Mouse (Mus musculus) megakaryocyte-erythroid progenitor cell, adult 5-6 weeks (primary cell): ENCODE results near the gene Fzd10. TPM values are rescaled to one million over a fixed set of nuclear protein-coding genes. Genes with fewer than 3 reads are reported as not detected.

Experiments
- ATAC-seq: replicated peaks from 2 replicates; pipeline ENCODE4 v1.8.0; 2016; ENCODE audit warnings: mild to moderate bottlenecking, inconsistent platforms; ENCODE audit not compliant: severe bottlenecking, poor library complexity, low FRiP score, low TSS enrichment
- total RNA-seq, 2 experiments: library from RNA; stranded (forward) in 1 of 2; stranded (reverse) in 1 of 2; fragments of 200-1000, 215-1000 nt in 1 of 2; fragments of >200 nt in 1 of 2; fragmentation: Nextera tagmentation in 1 of 2; gene quantifications; 2 replicates each; pipeline ENCODE4 v1.2.3; 2014 to 2017

Gene Fzd10
- total RNA-seq (2014; fragmentation: Nextera tagmentation): not detected in 2 replicates
- total RNA-seq (2017): not detected in 2 replicates

DNA sequence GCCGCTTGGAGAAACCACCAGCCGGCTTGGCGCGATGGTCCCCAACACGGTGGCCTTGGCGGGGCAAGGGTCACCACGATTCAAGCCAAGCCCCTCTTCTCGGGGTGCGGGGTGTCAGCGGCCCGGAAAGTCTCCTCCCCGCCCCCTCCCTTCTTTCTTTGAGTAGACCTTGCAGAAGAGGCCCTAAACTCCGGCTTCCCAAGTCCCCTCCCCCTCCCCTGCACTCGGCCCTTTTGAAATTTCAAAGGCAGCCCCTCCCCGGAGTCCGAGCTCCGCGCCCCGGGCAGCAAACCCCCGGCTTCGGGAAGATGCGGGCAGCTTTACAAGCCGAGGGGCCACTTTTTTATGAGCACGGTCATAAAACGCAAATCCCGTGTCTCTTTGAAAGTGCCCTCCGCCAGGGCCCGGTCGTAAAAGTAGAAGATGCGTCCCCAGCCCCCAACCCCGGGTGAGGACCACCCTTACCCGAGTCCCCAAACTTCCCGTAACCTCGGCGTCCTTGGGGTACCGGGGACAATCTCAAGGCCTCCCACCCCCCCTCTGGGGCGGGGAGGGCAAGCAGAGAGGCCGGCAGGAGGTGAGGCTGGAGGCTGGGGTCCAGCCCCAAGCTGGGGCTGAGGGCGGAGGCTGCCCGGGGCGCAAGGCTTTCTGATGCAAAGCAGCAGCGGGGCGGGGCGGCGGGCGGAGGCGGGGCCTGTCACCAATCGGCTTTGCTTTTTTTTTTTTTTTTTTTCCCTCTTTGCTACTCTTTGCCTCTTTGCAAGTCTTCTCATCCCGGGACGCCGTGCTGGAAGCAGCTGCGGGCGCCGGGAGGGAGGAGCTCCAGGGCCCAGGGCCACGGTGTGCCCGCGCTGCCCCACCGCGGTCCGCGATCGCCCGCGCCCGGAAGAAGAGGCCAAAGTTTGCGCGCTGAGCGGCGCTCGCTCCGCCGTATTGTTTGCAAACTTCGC, at the start of gene Fzd10:
Gene Fzd10 (plus strand): TSS at position 773 of the 950 bp plus-strand sequence.
- ATAC-seq: no peak

DNA sequence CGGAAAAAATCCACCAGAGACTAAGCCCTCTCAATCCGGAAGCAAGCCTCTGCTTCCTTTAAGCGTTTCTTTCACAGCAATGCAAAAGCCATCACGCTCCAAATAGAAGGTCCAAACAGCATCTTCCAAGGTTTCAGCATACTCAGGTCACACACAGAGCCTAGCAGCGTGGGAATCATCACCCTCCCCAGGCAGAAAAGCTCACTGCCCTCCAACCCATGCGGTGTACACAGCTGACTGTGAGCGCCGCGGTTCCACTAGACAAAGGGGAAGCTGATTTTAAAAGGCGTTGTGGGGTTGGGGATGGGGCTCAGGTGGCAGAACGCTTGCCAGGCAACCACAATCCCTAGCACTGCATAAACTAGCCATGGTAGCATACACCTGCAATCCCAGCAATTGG, 49.2 kb upstream of the Fzd10 start:
- no peak for ATAC-seq

DNA sequence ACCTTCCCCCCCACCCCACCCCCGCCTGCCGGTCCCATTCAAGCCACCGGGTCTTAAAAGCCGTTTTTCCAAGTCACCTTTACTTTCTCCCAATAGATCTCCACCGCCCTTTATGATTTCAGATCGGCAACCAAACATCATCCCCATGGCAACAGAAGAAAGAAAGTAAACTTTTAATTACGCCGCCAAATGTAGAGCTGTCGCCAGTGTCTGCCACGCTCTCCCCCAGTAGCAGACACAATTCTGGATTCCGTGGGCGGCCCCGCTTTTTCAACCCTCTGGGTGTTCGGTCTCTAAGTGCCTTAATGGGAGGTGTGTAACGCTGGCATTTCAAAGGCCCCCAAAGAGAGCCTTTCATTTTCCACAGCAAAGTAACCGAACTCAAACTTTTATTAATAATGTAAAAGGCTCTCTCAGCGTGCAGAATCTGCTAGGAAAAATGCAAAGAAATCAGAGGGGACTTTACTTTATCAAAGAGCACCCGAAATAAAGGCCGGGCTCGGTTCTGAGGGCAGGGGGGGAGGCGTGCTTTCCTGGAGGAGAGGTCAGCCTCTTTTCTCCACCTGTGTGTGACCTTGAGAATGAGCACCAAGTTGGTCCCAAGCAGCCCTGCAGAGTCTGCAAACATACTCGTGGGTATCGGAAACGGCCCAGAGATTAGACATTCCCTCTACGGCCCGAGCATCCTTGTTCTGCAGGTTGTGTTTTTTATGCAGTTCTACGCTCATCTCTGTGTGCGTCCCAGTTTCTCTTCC, 48.3 kb upstream of the Fzd10 start:
- no peak for ATAC-seq

DNA sequence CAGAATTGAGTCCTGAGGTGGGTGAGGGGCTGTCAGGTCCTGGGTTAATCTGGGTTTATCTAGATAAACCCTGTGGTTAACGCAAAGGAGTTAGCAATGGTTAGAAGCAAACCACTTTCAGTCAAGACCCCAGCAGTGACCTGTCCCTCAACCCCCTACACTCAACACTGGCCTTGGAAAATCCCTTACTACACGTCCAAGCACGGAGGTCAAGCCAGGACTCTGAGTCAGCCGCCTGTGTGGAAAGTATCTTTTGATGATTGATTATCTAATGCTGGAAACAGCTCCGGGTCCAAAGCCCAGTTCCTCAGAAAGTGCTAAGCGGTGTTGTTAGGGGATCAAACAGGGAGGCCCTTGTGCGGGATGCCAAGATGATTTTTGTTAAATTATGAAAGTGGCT, 42.5 kb upstream of the Fzd10 start:
- ATAC-seq: no peak

DNA sequence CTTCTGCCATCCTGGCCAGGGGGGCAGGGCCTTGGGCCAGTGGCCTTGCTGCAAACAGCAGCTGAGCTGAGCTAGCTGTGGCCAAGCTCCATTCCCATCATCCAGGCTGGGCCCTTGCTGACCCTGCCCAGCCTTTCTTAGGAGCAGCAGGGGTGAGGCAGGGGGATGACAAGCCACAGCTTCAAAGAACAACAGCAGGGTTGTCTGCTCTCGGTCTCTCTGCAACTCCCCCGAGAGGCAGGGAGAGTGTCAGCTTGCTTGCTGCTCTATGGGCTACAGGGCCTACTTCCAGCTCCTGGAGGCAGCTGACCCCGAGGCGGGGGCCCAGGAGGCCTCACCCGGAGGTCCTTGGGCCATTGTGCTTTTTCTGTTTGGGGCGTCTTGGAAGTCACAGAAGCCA, 33.3 kb upstream of the Fzd10 start:
- ATAC-seq: no peak

DNA sequence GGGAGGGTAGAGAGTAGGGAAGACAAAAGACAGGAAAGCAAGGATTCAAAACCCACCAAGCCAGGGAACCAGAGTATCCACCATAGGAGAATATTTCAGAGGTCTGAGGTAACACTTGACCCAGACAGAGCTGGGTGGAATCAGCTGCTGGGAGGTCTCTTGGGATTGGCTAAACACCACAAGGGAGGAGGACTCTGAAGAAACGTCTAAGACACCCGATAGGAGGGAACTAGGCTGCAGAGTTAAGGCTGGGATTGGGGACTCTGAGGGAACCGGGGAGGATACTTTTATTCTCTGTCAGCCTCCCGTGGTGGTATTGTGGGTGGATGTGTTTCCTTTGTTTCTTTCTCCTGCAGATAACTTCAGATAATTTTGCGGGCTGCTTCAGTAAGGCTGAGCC, 31.7 kb upstream of the Fzd10 start:
- ATAC-seq: no peak

DNA sequence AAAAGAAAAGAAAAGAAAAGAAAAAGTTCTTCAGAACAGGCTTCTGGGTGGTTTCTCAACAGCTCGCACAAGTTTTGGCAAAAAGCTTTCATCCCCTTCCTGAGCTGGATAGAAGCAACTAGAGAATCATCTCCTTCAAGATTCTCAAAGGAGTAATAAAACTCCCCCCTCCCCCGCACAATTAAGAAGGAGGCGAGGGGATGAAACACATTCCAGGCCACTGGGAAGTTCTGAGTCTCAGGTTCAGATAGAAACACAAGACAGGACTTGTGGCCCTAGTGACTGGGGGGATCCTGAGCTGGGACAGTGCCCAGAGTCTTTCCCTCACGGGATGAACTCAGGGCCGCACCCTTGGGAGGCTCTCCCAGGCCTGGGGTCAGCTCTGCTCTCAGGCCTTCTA, 30.6 kb upstream of the Fzd10 start:
- ATAC-seq: no peak

DNA sequence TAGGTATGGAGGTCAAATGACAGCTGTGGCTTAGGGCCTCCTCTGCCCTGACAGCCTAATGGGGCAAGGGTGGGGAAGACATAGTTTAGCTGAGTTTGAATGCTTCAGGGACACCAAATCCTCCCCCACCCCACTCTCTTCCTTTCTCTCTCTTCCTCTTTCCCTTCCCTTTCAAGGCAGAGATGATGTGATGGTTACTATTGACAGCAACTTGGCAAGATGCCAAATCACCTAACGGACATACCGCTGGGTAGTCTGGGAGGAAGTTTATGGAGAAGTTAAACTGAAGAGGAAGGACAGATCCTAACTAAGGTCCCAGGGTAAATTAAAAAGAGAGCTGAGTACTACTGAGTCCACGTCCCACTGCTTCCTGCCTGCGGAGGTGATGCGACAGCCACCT, 29.8 kb upstream of the Fzd10 start:
- ATAC-seq: no peak

DNA sequence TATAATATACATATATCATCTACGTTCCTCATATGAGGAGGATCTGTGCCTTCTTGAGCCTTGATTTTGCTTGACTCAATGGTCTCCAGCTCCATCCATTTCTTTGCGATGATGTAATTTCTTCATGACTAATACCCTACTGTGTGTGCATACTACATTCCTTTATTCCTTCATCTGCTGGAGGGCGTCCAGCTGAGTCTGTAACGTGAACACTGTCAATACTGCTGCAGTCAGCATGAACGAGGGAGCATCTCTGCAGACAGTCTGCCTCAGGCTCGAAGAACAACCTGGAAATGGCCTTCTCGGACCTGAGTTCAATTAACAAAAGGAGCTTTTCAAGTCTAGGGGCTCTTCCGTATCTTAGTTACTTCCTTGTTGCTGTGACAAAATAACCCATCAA, 28.9 kb upstream of the Fzd10 start:
- ATAC-seq: no peak

DNA sequence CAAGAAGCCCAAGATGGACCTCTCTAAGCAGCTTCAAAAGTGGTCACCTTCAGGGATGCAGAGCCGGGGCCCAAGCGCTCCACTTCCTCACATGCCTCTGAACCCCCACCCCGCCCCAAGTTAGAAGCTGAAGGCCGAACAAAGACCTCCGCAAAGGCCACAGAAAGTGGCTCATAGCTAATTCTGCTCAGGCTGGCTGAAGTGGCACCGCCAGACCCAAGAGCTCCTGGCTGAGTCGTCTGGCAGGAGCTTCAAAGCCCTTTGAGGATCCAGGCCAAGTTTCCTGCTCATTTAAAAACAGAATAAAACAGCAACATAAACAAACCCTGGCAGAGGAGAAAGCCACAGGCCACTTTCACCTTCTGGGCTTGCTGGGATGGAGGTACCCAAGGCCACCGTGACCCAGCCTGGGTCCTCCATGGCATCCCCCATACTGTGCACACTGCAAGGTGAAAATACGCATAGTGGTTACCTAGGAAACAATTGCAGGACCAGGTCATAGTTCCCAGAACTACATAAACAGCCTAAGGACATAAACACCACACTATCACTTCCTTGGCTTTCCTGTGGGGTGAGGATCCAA, 24.6 kb upstream of the Fzd10 start:
- no peak for ATAC-seq

DNA sequence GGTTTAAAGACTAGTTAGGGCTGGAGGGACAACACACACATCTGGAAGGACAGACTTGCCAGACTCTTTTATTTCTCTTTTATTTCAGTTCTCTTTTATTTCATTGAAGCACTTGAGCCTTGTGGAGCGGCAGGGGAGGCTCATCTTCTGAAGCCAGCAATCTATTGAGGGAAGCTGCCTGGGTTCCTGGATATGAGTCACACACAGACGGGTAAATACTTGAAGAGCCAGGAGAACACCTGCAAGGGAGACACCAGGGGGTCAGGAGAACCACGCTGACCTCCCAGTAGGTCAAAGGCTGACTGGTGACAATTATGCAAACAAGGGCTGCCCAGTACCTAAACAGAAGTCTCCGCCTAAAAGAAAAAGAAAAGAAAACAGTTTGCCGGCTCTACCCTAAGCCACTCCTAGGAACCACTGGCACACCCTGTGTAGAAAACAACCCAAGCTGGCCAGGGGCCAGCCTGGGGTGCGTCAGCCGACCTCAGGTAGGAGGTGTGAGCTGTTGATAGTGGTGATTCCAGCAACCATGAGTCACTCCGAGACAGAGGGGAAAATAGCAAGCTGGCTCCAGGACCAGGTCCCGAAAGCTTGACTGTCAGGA, 21.5 kb upstream of the Fzd10 start:
- ATAC-seq: no peak

DNA sequence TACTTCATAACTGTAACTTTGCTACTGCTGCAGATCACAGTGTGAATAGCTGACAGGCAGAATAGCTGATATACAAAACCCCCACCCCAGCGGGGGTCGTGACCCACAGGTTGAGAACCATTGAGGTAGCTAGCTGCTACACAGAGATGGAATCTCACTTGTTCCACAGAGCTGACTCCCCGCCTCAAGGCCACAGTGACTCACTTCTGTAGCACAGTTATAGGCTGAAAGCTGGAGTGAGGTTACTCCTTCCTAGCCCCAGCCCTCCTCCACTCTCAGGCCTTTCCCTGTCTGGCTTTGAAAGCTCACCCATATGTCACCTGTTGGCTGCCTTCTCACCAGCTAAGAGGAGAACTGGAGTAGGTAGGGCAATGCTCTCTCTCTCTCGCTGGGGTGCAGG, 19.7 kb upstream of the Fzd10 start:
- ATAC-seq: no peak

DNA sequence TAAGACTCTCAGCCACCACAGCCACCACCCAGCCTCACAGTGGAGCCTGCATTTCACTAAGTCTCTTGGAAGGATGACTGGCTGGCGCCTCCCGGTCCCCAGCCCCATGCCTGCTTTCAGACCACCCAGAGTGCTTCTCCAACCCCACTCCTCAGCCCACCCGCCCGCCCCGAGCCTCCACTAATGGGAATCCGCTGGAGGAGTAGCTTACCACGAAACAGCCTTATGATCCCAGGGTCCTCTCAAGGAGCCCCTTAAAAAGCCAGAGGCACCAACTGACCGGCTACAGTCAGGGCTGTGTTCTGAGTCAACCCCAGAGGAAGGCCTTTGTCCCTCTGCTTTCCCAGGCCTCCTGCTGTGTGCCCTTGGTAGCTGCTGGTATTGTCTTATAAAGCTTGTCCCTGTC, 19.1 kb upstream of the Fzd10 start:
- ATAC-seq: no peak

DNA sequence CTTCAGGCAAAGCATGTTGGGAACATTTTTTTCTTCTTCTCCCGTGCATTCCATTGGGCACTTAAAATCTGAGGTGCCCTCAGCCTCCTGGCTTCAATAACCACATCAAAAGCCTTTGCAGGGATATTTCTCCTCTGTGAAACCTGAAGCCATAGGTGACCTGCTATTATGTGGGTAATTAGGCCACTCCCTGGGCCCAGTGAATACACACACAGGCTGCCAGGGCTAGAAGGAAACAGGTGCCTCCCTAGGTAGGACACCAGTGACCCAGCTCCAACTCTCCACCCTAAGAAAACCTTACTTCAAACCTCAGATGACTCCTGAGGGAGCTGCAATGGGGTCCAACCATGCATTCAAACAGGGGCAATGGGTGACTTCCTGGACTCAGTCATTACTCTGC, 11.4 kb upstream of the Fzd10 start:
- no peak for ATAC-seq

DNA sequence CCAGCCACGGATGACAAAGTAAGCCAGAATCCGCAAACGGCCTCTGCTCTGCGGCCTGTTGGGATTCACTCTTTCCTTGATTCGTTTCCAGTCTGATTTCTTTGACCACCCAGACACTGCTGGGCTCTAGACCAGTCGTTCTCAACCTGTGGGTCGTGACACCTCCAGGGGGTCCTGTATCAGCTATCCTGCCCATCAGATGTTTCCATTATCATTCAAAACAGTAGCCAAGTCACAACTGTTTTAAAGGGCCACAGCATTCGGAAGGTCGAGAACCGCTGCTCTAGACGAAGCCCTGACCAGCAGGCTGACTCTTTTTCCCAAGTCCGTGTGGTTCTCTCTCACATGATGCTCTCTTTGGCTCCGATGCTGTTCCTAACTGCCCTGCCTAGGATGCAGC, 7.2 kb upstream of the Fzd10 start:
- ATAC-seq: no peak

DNA sequence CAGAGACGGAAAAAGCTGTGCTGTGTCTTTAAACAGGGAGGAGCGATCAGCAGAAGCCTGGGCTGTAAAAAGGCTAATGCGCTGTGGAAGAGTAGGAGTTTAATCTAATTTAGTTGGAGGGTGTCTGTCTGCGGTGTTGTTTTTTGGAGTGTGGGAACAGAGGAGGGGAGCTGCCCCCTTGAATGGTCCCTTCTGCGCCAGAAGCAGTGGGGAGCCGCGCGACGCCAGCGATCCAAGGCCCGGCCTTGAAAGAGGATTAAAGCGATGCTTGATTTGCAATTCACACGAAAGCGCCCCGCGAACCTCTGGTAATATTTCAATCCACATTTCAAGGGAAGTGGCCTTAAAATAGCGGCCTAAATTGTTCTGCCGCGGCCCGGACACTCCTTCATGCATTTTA, 3.8 kb upstream of the Fzd10 start:
- no peak for ATAC-seq

DNA sequence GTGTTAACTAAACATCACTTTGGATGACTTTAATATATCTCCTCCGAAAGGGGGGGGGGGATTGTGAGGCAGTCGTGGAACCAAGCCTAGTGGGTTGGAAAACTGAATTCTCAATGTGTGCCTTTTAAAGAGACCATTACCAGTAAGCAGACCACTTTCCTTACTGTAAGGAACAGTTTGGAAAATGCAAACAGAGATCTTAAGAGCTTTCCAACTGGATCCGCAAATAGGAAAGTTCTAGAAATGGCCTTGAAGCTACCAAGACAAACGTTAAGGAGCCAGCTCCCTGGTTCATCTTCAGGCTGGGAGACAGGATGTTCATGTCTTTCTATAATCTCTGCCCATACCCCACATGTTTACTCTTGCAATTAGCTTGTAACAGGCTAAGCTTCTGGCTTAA, 3.3 kb upstream of the Fzd10 start:
- ATAC-seq: no peak

DNA sequence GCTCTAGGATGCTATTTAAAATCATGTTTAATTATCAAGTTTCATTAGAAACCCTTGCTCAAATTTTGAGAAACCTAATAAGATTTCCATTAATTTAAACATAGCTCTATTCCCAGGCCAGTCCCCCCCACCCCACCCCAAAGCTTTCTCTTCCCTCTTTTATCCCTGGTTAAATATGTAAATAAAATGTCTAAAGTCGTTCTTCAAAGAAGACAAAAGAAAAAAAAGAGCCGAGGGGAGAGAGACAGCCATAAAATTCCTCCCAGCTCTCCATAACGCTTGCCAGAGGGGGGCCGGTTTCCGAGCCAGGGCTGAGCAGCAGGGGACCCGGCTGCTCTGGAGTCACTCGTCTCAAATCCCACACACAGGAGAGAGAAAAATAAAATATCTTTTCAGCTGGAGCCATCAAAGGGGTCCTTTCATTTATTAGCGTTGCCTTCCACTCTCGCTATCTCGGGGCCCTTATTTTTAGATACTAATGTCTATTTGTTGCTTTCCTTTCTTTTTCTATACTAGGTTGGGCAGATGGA, 2.4 kb upstream of the Fzd10 start:
- ATAC-seq: no peak

DNA sequence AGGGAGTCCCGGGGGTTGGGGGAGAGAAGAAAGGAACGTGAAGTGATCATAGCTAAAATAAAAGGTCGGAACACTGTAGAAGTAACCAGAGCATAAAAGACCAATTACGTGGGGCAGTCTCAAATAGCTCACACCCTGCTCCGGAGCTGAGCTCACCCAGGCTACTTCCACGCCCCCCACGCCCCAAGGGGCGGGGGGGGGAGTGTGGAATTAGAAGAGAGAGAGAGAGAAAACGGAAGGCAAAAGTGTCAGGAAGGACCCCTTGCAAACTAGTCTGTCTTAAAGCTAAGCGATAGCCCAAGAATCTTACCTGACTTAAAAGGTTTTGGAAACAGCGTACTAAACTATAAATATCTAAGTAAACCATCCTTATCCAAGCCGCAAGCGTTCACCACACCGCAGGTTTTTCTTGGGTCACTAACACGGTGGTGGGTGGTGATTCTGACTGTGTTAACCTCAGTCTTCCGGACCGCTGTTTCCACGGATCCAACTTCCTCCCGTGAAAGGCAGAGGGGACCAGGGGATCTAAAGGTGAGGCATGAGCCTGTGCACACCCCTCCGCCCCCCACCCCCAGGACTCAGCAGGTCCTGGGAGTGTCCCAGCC, 1.8 kb upstream of the Fzd10 start:
- no peak for ATAC-seq
